Mouse (Mus musculus) C2C12 (cell line): ENCODE measurements around the gene Cul4b. TPM values are rescaled to one million over a fixed set of nuclear protein-coding genes. Genes with fewer than 3 reads are reported as not detected.
"Not testable (repeated sequence)": the region's sequence is repeated elsewhere in the genome, so short reads cannot be mapped to it uniquely, and the experiment has no call there.

Experiments
- H3K27me3 ChIP-seq: one replicate; pipeline ENCODE4 v1.6.1; 2011; ENCODE audit not compliant: control insufficient read depth, insufficient read depth, insufficient read length
- H3K36me3 ChIP-seq: one replicate; pipeline ENCODE4 v1.6.1; 2011; ENCODE audit not compliant: control insufficient read depth, insufficient read depth
- H3K4me3 ChIP-seq: one replicate; pipeline ENCODE4 v1.5.1; 2011; ENCODE audit warnings: mild to moderate bottlenecking, control low read depth; ENCODE audit not compliant: poor library complexity, insufficient read depth, severe bottlenecking
- H3K79me2 ChIP-seq: one replicate; pipeline ENCODE4 v1.6.1; 2011; ENCODE audit not compliant: control insufficient read depth, insufficient read depth
- H3K79me3 ChIP-seq: one replicate; pipeline ENCODE4 v1.6.1; 2011; ENCODE audit warnings: low read depth, control low read depth
- H3ac ChIP-seq: one replicate; pipeline ENCODE3; 2011; ENCODE audit warnings: low read depth; ENCODE audit not compliant: control insufficient read depth, insufficient read length
- CEBPB ChIP-seq: IDR thresholded peaks from one replicate; pipeline ENCODE4 v1.6.1; 2011; ENCODE audit warnings: low read depth, mild to moderate bottlenecking, control low read depth, moderate library complexity
- CTCF ChIP-seq: IDR thresholded peaks from one replicate; pipeline ENCODE4 v1.5.1; 2011; ENCODE audit not compliant: control insufficient read depth, insufficient read depth, insufficient read length
- FOSL1 ChIP-seq: IDR thresholded peaks from one replicate; pipeline ENCODE4 v1.8.0; 2011; ENCODE audit warnings: mild to moderate bottlenecking, low read length; ENCODE audit not compliant: poor library complexity, insufficient read depth, severe bottlenecking
- MAX ChIP-seq: IDR thresholded peaks from one replicate; pipeline ENCODE4 v1.6.1; 2011; ENCODE audit warnings: mild to moderate bottlenecking, control low read depth
- MYOD1 ChIP-seq: IDR thresholded peaks from one replicate; pipeline ENCODE4 v1.6.1; 2011; ENCODE audit warnings: low read depth; ENCODE audit not compliant: control insufficient read depth, insufficient read length
- MYOG ChIP-seq: IDR thresholded peaks from one replicate; pipeline ENCODE4 v1.6.1; 2011; ENCODE audit not compliant: control insufficient read depth, insufficient read length; ENCODE audit errors: extremely low read depth
- USF1 ChIP-seq: IDR thresholded peaks from one replicate; pipeline ENCODE4 v1.6.1; 2011; ENCODE audit warnings: low read depth, mild to moderate bottlenecking, control low read depth, moderate library complexity
- polyA plus RNA-seq: library from polyadenylated mRNA; unstranded; fragments of >200 nt; fragmentation: generic; extraction: Trizol; gene quantifications from one replicate; pipeline ENCODE4 v1.2.1, GENCODE M21; 2012; ENCODE audit warnings: missing spikeins

Cul4b gene
- polyA plus RNA-seq, 1 experiment, result 10.4 TPM

DNA sequence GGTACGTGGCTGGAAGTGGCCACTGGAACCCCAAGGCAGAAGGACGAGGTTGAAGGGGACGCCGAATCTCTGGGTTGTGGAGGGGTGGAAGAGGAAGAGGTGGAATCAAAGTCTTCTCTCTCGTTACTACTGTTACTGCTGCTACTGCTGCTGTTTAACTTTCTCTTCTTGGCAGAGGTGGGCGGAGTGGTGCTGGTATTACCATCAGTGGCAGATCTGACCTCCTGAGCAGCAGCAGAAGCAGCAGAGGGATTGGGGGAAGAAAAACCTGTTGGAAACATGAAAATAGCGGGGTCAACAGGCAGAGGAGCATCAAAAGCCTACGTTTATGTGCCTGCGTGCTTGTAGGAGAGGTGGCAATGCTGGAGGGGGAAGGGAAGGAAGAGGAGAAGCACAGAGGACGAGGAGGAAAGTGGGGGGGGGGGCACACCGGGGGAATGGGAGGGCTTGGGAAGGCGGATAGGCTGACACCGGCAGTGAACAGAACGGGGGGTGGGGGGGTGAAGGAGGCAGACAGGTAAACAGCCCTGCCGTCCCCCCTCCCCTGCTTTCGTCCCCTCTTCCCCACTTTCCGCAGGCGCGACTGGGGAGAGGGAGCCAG is 12.0 kb downstream of the Cul4b start:
- Histone ChIP-seq H3K36me3 (no peaks in the 10 kb centered on the region), H3K27me3 (no peaks in the 10 kb centered on the region), H3K79me2 (peaks cover 40% of the 10 kb centered on the region), H3K79me3 (peaks cover 22% of the 10 kb centered on the region), H3ac (peak overlapping the region; percentile 64), H3K4me3 (peak overlapping the region; percentile 42)
- TF ChIP-seq MAX, result no peak
- TF ChIP-seq USF1, result no peak
- TF ChIP-seq CEBPB, result no peak
- TF ChIP-seq MYOD1, result no peak
- no peak for TF ChIP-seq CTCF
- no peak for TF ChIP-seq MYOG

DNA sequence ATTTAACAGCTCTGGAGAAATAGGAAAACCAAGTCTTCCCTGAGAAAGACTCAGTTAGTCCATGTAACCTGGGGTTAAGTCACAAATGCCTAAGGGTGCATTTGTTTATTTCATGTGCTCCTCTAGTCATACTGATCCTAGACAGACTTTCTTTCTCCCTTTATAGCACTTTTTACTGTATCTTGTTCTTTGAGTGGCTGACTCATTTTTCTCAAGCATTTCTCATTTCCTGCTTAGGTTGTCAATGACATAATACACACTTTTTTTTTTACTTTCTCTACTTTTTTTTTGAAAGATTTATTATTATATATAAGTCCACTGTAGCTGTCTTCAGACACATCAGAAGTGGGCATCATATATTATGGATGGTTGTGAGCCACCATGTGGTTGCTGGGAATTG is 22.7 kb downstream of the Cul4b start:
- H3K79me3 ChIP-seq, result no peaks in the 10 kb centered on the region
- peaks cover 10% of the 10 kb centered on the region for H3K36me3 ChIP-seq
- no peak overlapping the region for H3ac ChIP-seq
- H3K27me3 ChIP-seq, result no peaks in the 10 kb centered on the region
- no peaks in the 10 kb centered on the region for H3K79me2 ChIP-seq
- TF ChIP-seq USF1 (no peak), MYOG (no peak), CTCF (no peak)
- H3K4me3 ChIP-seq, result no peak overlapping the region

- peak; percentile 0 for TF ChIP-seq CTCF
- TF ChIP-seq FOSL1, result no peak
- Histone ChIP-seq H3K36me3 (no peaks in the 10 kb centered on the region), H3K4me3 (no peak overlapping the region), H3K27me3 (no peaks in the 10 kb centered on the region), H3ac (no peak overlapping the region), H3K79me3 (no peaks in the 10 kb centered on the region), H3K79me2 (no peaks in the 10 kb centered on the region)
These were observed 61.4 kb downstream of the Cul4b start for GRCm38 (mm10) chrX:38514556-38514955.

GRCm38 (mm10) chrX:38504846-38505245 is 71.2 kb downstream of the Cul4b start:
- Histone ChIP-seq H3K79me2 (no peaks in the 10 kb centered on the region), H3K36me3 (no peaks in the 10 kb centered on the region), H3K79me3 (no peaks in the 10 kb centered on the region), H3K27me3 (no peaks in the 10 kb centered on the region), H3ac (no peak overlapping the region), H3K4me3 (no peak overlapping the region)
- TF ChIP-seq MYOG, result no peak
- TF ChIP-seq MYOD1, result no peak

DNA sequence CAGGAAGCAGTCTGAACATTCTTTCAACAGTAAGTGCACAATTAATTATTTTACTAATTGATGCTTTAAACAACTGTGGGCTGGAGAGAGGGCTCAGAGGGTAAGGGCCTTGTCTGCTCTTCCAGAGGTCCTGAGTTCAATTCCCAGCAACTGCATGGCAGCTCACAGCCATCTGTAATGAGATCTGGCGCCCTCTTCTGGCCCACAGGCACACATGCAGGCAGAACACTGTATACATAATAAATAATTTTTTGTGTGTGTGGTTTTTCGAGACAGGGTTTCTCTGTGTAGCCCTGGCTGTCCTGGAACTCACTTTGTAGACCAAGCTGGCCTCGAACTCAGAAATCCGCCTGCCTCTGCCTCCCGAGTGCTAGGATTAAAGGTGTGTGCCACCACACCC is 73.8 kb downstream of the Cul4b start:
- H3K79me2 ChIP-seq, result not testable (repeated sequence)

GRCm38 (mm10) chrX:38485464-38485863 is 90.5 kb downstream of the Cul4b start:
- not testable (repeated sequence) for H3K79me2 ChIP-seq, H3K4me3 ChIP-seq, H3K27me3 ChIP-seq, H3ac ChIP-seq, H3K36me3 ChIP-seq, H3K79me3 ChIP-seq

More for the DNA sequence above, 73.8 kb downstream of the Cul4b start:
- H3K36me3 ChIP-seq, H3K4me3 ChIP-seq, H3ac ChIP-seq, H3K27me3 ChIP-seq, H3K79me3 ChIP-seq: not testable (repeated sequence)

Other genes with a start within 250 kb of the Cul4b start
- gene Lamp2, start 119.7 kb downstream of the Cul4b start, polyA plus RNA-seq, result 50.8 TPM
- 16.1 TPM for gene Mcts1, start 24.4 kb upstream of the Cul4b start, polyA plus RNA-seq
- gene C1galt1c1, start 58.9 kb upstream of the Cul4b start, polyA plus RNA-seq, result 8.4 TPM
- gene 6030498E09Rik, start 196.5 kb upstream of the Cul4b start, polyA plus RNA-seq, result not detected